Mouse (Mus musculus) hindbrain, embryonic 12.5 days (tissue): ENCODE data around the gene Npcd. TPM values are rescaled to one million over a fixed set of nuclear protein-coding genes. Genes with fewer than 3 reads are reported as not detected.

Source experiments
- ATAC-seq: fragments of 200-750 bp; cut with Nextera tagmentation; 2 replicates; pipeline ENCODE4 v1.8.0; 2017; ENCODE audit warnings: moderate TSS enrichment; ENCODE audit not compliant: low FRiP score
- H3K27ac ChIP-seq: fragments of 300-500 bp; sonication (generic); 2 replicates; pipeline ENCODE4 v1.5.1; 2016; ENCODE audit warnings: mild to moderate bottlenecking
- H3K27me3 ChIP-seq: fragments of 300-500 bp; sonication (generic); 2 replicates; pipeline ENCODE4 v1.6.1; 2016; ENCODE audit warnings: mild to moderate bottlenecking
- H3K36me3 ChIP-seq: fragments of 300-500 bp; sonication (generic); 2 replicates; pipeline ENCODE4 v1.6.1; 2016; ENCODE audit warnings: mild to moderate bottlenecking
- H3K4me1 ChIP-seq: fragments of 300-500 bp; sonication (generic); 2 replicates; pipeline ENCODE4 v1.6.1; 2016
- H3K4me2 ChIP-seq: fragments of 300-500 bp; sonication (generic); replicated peaks from 2 replicates; pipeline ENCODE4 v1.6.1; 2016; ENCODE audit warnings: mild to moderate bottlenecking
- H3K4me3 ChIP-seq: fragments of 300-500 bp; sonication (generic); 2 replicates; pipeline ENCODE4 v1.5.1; 2016; ENCODE audit warnings: mild to moderate bottlenecking
- H3K9ac ChIP-seq: fragments of 300-500 bp; sonication (generic); 2 replicates; pipeline ENCODE4 v1.6.1; 2016; ENCODE audit warnings: mild to moderate bottlenecking, moderate library complexity
- H3K9me3 ChIP-seq: fragments of 300-500 bp; sonication (generic); replicated peaks from 2 replicates; pipeline ENCODE4 v1.6.1; 2016; ENCODE audit warnings: mild to moderate bottlenecking
- WGBS: fragments of 180-500 bp; shearing (Covaris S2); methylation state at CpG from one replicate; pipeline ENCODE4 v1.1.7; 2016; 5-methylcytosine and 5-hydroxymethylcytosine counted together
- polyA plus RNA-seq: library from polyadenylated mRNA; unstranded; fragments of >200 nt; fragmentation: Nextera tagmentation; extraction: Ambion mirVana; gene quantifications from 2 replicates; pipeline ENCODE4 v1.2.1, GENCODE M21; 2016

Gene Npcd
- polyA plus RNA-seq, 1 experiment from 2014 or later = 0.61 TPM

DNA sequence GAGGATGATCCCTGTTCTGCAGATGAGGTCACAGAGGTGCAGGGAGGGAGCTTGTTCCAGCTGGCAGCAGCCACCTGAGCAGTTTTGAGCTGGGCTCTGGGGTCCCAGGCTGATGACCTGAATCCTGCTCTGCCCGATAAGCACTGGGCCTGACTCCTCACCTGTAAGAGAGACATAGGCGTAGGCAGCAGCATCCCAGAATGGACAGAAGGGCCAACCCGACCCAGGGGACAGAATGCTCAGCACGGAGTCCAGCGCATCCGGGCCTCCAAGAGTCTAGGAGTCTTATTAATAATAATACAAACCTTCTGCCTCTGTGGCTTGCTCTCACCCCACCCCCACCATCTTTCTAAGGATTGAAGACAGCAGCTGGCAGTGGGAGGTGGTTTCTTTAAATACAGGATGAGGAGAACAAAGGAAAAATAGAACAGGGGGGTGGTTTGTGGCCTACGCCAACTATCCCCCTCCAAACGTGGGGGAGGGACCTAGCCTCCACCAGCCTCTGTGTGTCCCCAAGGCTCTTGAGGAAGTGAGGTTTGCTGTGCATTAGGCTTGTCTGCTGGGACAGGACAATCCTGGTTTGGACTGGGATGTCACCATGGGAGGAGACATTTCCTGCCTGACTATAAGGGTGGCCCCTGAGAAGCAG is 77.9 kb downstream of the Npcd start:
- 69% methylated on average over 8 of the region's 8 CpGs for WGBS
- Histone ChIP-seq H3K36me3 (peaks cover 6% of the 10 kb centered on the region; the same call in 1 of the 2 replicates), H3K27ac (peak overlapping the region; percentile 44; the same call in 1 of the 2 replicates), H3K4me1 (peaks cover 11% of the 10 kb centered on the region), H3K4me3 (no peak overlapping the region), H3K9me3 (no peaks in the 10 kb centered on the region), H3K4me2 (no peak overlapping the region), H3K9ac (peak overlapping the region; percentile 23; the same call in 1 of the 2 replicates), H3K27me3 (no peaks in the 10 kb centered on the region)
- no peak for ATAC-seq

DNA sequence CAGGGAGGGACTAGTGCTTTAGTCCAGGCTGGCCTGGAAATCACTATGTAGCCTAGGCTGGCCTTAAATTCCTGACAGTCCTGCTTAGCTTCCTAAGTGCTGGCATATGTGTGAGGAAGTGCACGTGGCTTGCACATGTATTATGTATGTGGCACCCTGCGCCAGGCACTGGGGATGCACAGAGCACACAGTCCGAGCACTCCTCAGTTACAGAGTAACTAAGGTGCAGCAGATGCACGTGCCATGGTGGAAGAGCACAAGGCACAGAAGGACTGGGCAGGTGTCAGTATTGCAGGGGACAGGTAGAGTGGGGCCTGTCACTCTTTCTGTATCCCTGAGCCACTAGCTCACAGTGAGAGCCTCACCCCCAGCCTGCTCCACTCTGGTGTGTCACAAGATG is 78.9 kb downstream of the Npcd start:
- Histone ChIP-seq H3K4me1 (peaks cover 11% of the 10 kb centered on the region), H3K4me2 (no peak overlapping the region), H3K36me3 (no peaks in the 10 kb centered on the region), H3K27me3 (no peaks in the 10 kb centered on the region), H3K27ac (no peak overlapping the region), H3K4me3 (no peak overlapping the region), H3K9me3 (no peaks in the 10 kb centered on the region), H3K9ac (no peak overlapping the region)
- no peak for ATAC-seq
- WGBS = 91% methylated on average over 4 of the region's 4 CpGs

DNA sequence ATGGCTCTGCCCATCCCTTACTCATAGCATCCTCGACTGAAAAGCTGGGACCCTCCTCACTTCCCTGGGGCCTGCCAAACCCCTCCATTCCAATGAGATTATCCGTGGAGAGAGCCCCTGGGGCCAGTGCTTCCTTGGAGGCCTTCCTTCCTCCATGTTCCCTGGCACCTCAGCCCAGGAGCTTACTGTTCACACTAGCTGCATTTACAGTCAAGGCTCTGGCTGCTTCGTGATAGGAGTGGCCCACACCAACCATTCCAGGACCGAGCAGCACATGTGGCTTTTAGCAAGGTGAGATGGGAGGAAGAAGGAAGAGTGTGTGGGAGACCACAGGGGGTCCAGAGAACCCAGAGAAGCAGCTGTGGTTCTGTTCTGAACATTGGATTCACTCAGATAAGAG is 80.2 kb downstream of the Npcd start:
- WGBS = 54% methylated on average over 4 of the region's 4 CpGs
- no peaks in the 10 kb centered on the region for H3K27me3 ChIP-seq
- no peaks in the 10 kb centered on the region for H3K36me3 ChIP-seq
- H3K9ac ChIP-seq = no peak overlapping the region; the same call in 1 of the 2 replicates
- ATAC-seq = peak; percentile 31; the same call in 1 of the 2 replicates
- no peaks in the 10 kb centered on the region for H3K9me3 ChIP-seq
- H3K4me3 ChIP-seq = no peak overlapping the region
- no peak overlapping the region for H3K4me2 ChIP-seq
- no peak overlapping the region for H3K27ac ChIP-seq
- peaks cover 11% of the 10 kb centered on the region for H3K4me1 ChIP-seq

DNA sequence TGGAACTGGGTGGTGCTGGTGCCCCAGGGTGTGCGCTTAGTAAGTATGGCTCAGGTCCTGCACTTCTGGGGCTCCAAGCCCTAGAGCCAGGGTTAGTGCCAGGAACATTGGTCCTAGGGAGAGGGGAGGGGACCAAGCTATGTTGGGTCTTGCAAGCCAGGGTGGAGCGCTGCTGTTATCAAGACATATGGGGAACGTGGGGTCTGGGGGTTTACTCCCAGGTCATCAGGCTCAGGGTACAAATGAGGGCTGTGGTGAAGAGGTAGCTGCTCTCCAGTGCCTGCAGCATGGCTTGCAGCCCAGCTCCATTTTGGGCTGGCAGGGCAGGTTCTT is 80.7 kb downstream of the Npcd start:
- 80% methylated on average over 3 of the region's 3 CpGs for WGBS
- Histone ChIP-seq H3K4me1 (peaks cover 11% of the 10 kb centered on the region), H3K9ac (no peak overlapping the region; the same call in 1 of the 2 replicates), H3K9me3 (no peaks in the 10 kb centered on the region), H3K4me3 (no peak overlapping the region), H3K27me3 (no peaks in the 10 kb centered on the region), H3K36me3 (no peaks in the 10 kb centered on the region), H3K4me2 (no peak overlapping the region), H3K27ac (no peak overlapping the region)
- no peak; the same call in 1 of the 2 replicates for ATAC-seq

DNA sequence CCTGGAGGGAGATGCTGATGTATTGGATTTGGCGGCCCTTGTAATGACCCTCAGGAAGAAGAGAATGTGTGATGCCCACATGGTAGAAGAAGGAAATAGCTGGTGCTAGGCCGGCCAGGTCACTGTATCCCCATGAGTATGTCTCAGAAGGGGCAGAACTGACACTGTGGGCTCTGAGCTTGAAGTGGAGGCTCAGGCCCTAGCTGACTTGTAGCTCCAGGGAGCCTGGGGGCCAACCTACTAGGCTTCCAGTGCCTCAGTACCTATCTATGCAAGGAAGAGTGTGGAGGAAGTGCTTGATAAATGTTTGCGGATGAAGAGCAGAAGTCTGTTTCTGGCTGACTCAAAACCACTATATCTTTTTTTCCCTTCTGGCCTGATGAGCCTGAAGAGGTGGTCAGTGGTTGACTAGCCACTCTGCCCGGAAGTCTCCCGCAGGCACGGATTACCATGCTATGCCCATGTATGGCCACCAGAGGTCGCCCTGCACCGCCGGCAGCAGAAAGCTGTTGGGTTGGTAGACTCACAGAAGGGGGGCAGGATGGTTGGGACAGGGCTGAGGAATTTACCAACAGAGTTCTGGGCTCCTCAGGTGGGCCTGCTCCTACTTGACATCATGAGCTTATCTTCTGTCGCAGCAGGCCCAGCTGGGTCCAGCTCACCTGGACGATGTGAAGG is 81.2 kb downstream of the Npcd start:
- peaks cover 11% of the 10 kb centered on the region for H3K4me1 ChIP-seq
- no peak overlapping the region for H3K4me2 ChIP-seq
- no peaks in the 10 kb centered on the region for H3K36me3 ChIP-seq
- no peaks in the 10 kb centered on the region for H3K27me3 ChIP-seq
- H3K27ac ChIP-seq = no peak overlapping the region
- H3K4me3 ChIP-seq = no peak overlapping the region
- 22% methylated on average over 11 of the region's 11 CpGs for WGBS
- H3K9me3 ChIP-seq = no peaks in the 10 kb centered on the region
- ATAC-seq = 0 out of 2 replicates have a peak, but pooled peaks have one; percentile 25
- no peak overlapping the region for H3K9ac ChIP-seq

DNA sequence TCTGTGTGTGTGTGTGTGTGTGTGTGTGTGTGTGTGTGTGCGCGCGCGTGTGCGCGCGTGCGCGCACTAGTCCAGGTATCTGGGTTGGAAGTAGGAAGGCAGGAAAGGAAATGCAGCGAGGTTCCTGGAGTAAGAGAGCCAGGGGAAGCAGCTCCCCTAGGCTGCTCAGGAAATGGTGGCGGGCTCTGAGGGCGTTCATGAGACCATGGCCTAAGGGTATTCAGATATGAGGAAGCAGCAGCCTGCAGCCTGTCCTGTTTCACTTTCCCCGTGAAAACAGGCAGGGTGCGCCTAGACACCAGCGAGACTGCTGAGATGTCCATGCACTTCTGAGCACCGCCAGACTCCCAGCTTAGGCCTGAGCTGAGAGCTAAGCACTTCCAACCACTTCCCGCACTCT is 82.3 kb downstream of the Npcd start:
- H3K4me1 ChIP-seq = peaks cover 9% of the 10 kb centered on the region
- H3K9me3 ChIP-seq = no peaks in the 10 kb centered on the region
- no peaks in the 10 kb centered on the region for H3K27me3 ChIP-seq
- H3K4me2 ChIP-seq = no peak overlapping the region
- no peak overlapping the region for H3K4me3 ChIP-seq
- H3K27ac ChIP-seq = no peak overlapping the region; the same call in 1 of the 2 replicates
- H3K9ac ChIP-seq = no peak overlapping the region
- H3K36me3 ChIP-seq = no peaks in the 10 kb centered on the region
- no peak for ATAC-seq
- WGBS = 90% methylated on average over 17 of the region's 17 CpGs

DNA sequence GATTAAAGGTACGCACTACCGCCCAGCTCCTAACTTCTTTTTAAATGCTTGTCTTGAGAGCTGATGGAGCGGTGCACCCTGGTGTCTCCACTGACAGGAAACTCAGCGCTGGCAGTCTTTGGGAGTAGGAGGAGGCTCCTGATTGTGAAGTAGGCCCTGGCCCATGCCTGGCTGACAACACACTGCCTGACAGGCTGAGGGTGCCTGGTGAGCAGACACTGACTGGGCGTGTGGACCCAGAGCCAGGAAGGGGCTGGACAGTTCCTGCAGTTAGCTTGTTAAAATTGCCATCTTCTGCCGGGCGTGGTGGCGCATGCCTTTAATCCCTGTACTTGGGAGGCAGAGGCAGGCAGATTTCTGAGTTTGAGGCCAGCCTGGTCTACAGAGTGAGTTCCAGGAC is 83.8 kb downstream of the Npcd start:
- Histone ChIP-seq H3K36me3 (no peaks in the 10 kb centered on the region), H3K27me3 (no peaks in the 10 kb centered on the region), H3K9ac (no peak overlapping the region), H3K9me3 (no peaks in the 10 kb centered on the region), H3K4me2 (no peak overlapping the region), H3K4me1 (no peaks in the 10 kb centered on the region), H3K4me3 (no peak overlapping the region), H3K27ac (no peak overlapping the region)
- WGBS = 86% methylated on average over 8 of the region's 8 CpGs
- no peak for ATAC-seq

DNA sequence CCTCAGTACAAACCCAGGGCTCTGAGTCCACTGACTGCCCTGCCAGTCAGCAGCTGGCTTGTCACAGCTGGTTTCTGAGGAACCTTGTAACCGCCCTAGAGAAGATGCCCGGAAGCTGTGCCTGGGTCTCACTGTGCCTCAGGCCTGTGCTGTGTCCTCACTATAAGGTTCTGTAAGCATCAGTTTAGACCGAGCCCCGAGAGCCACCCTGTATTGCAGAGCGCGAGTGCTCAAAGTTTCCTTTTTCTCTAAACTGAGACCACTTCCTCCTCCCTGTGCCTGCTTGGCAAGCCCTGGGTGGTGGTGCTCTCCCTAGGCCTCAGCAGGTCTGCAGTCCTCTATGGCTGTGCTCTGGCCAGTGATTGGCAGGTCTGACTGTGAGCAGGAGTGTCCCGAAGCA is 84.9 kb downstream of the Npcd start:
- H3K4me1 ChIP-seq = no peaks in the 10 kb centered on the region
- no peak overlapping the region for H3K4me3 ChIP-seq
- no peak for ATAC-seq

DNA sequence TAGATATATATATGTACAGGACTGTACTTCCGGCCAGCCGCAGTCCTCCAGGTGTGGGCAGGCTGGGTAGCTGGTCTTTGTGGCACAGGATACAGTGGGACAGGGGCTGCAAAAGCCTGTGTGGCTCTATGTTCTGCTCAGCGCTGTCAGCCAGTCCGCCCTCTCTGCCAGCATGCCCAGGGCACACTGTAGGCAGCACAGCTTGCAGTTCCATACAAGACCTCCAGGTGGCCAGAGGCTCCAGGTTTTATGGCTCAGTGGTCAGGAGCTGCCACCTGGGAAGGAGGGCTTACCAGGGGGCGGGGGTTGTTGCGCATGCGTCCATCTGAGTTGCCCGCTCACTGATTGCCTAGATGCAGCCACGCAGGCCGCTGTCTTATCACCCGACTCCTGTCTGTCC is 86.0 kb downstream of the Npcd start:
- Histone ChIP-seq H3K9me3 (no peaks in the 10 kb centered on the region), H3K4me2 (0 out of 2 replicates have a peak overlapping the region, but pooled peaks have one; percentile 2), H3K4me3 (no peak overlapping the region), H3K4me1 (no peaks in the 10 kb centered on the region), H3K36me3 (no peaks in the 10 kb centered on the region), H3K27ac (no peak overlapping the region), H3K27me3 (no peaks in the 10 kb centered on the region), H3K9ac (no peak overlapping the region)
- WGBS = 60% methylated on average over 11 of the region's 11 CpGs
- peak; percentile 62 for ATAC-seq

More for the DNA sequence above, 84.9 kb downstream of the Npcd start:
- no peaks in the 10 kb centered on the region for H3K36me3 ChIP-seq
- H3K9me3 ChIP-seq = no peaks in the 10 kb centered on the region
- 89% methylated on average over 7 of the region's 7 CpGs for WGBS
- H3K27ac ChIP-seq = no peak overlapping the region
- no peaks in the 10 kb centered on the region for H3K27me3 ChIP-seq
- H3K4me2 ChIP-seq = no peak overlapping the region
- H3K9ac ChIP-seq = no peak overlapping the region

DNA sequence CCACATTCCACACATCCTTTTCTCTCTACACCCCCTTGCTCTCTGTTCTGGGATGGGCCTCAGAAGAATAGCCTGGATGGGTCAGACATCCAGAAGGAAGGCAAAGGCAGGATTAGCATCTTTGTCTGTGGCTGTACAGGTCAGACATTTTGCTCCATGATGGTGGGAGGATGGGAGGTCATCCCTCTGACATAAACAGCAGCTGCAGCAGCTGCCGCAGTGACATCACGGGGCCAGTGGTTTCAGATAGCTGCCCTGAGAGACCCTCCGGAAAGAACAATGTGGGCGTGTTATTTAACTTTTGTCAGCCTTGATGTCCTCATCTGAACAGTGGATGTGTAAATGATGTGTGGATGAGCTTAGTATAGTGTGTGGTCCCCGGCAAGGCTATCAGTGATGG is 88.2 kb downstream of the Npcd start:
- ATAC-seq = no peak
- H3K36me3 ChIP-seq = no peaks in the 10 kb centered on the region
- peaks cover 6% of the 10 kb centered on the region for H3K4me1 ChIP-seq
- no peak overlapping the region for H3K4me3 ChIP-seq
- no peaks in the 10 kb centered on the region for H3K9me3 ChIP-seq
- H3K9ac ChIP-seq = no peak overlapping the region
- WGBS = 89% methylated on average over 5 of the region's 5 CpGs
- no peak overlapping the region for H3K27ac ChIP-seq
- no peaks in the 10 kb centered on the region for H3K27me3 ChIP-seq
- H3K4me2 ChIP-seq = no peak overlapping the region

DNA sequence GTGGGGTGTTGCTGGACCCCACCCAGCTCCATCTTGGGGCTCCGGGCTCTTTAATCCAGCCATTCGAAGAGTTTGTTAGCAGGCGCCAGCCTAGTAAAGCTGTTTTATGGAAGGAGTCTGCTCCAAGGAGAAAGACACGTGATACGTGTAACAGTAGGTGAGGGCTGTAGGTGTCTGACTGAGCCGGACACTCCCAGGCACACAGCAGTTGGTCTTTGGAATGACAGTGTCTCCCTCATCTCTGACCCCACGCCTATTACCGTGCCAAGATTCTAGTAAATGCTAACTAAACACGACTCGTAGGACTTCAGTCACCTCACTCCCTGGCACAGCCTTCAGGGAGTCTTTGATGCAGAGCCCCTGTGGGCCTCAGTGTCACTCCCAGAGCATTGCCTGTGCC is 88.7 kb downstream of the Npcd start:
- Histone ChIP-seq H3K36me3 (no peaks in the 10 kb centered on the region), H3K4me2 (no peak overlapping the region), H3K4me3 (no peak overlapping the region), H3K27me3 (no peaks in the 10 kb centered on the region), H3K9ac (no peak overlapping the region), H3K27ac (no peak overlapping the region), H3K4me1 (peaks cover 12% of the 10 kb centered on the region), H3K9me3 (no peaks in the 10 kb centered on the region)
- no peak for ATAC-seq
- 88% methylated on average over 10 of the region's 10 CpGs for WGBS

DNA sequence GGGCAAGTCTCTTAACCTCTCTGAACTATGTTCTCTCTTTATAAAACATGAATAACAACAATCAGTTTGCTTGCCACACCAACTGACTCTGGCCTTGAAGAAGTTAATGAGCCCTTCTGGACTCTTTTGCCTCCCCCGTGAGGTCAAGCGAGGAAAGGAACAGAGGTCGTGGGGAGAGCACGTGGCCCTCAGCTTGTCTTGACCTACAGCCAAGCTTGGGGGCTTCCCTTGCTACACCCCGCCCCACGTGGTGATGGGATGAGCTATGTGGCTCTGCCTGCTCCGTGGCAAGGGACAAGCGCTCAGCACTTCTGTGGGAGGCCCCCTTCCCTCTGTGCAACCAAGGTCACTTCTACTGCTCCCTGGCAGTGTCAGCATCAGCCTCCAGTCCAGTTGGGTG is 89.3 kb downstream of the Npcd start:
- H3K4me2 ChIP-seq = no peak overlapping the region
- WGBS = 77% methylated on average over 8 of the region's 8 CpGs
- ATAC-seq = no peak
- no peaks in the 10 kb centered on the region for H3K36me3 ChIP-seq
- H3K27ac ChIP-seq = no peak overlapping the region
- peaks cover 17% of the 10 kb centered on the region for H3K4me1 ChIP-seq
- no peaks in the 10 kb centered on the region for H3K9me3 ChIP-seq
- no peak overlapping the region for H3K9ac ChIP-seq
- H3K27me3 ChIP-seq = no peaks in the 10 kb centered on the region
- H3K4me3 ChIP-seq = no peak overlapping the region

DNA sequence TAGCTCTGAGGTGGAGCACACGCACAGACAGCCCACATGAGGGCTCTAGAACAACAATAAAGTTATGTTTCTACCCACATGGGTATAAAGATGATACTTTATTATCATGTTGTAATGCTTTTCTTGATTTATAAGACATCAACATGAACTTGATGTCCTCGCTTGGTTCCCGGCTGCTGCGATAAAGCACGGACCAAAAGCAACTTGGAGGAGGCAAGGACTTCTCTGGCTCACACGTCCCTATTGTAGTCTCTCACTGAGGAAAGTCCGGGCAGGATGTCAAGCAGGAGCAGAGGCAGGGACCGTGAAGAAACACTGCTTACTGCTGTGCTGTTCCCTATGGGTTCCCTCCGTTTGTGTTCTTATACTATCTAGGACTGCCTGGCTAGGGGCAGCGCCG is 90.0 kb downstream of the Npcd start:
- H3K9ac ChIP-seq = no peak overlapping the region
- no peak for ATAC-seq
- H3K9me3 ChIP-seq = no peaks in the 10 kb centered on the region
- 94% methylated on average over 11 of the region's 11 CpGs for whole genome bisulfite sequencing
- no peak overlapping the region for H3K4me2 ChIP-seq
- peaks cover 23% of the 10 kb centered on the region for H3K4me1 ChIP-seq
- peaks cover 7% of the 10 kb centered on the region; the same call in 1 of the 2 replicates for H3K36me3 ChIP-seq
- H3K27me3 ChIP-seq = no peaks in the 10 kb centered on the region
- H3K27ac ChIP-seq = no peak overlapping the region
- no peak overlapping the region for H3K4me3 ChIP-seq
